Mouse (Mus musculus) liver, postnatal 0 days (tissue): ENCODE measurements around the gene Rnf216. TPM values are rescaled to one million over a fixed set of nuclear protein-coding genes. Genes with fewer than 3 reads are reported as not detected.

Experiments
- ATAC-seq: fragments of 200-750 bp; cut with Nextera tagmentation; 2 replicates; pipeline ENCODE4 v1.8.0; 2017; ENCODE audit warnings: mild to moderate bottlenecking, moderate library complexity
- DNase-seq: peaks from one replicate; pipeline ENCODE4 v3.0.0-alpha.2; 2016
- H3K27ac ChIP-seq: fragments of 300-500 bp; sonication (generic); 2 replicates; pipeline ENCODE4 v1.5.1; 2014; ENCODE audit warnings: antibody characterized with exemption, moderate library complexity, mild to moderate bottlenecking, low read depth
- H3K27me3 ChIP-seq: fragments of 300-500 bp; sonication (generic); 2 replicates; pipeline ENCODE4 v1.6.1; 2014; ENCODE audit warnings: low read length, control low read depth, mixed read lengths; ENCODE audit not compliant: insufficient read depth
- H3K36me3 ChIP-seq: fragments of 300-500 bp; sonication (generic); replicated peaks from 2 replicates; pipeline ENCODE4 v1.6.1; 2014; ENCODE audit warnings: mild to moderate bottlenecking, control low read depth, low read length, moderate library complexity, mixed read lengths; ENCODE audit not compliant: insufficient read depth
- H3K4me1 ChIP-seq: fragments of 300-500 bp; sonication (generic); 2 replicates; pipeline ENCODE4 v1.6.1; 2014; ENCODE audit warnings: antibody characterized with exemption, mild to moderate bottlenecking, control low read depth; ENCODE audit not compliant: insufficient read depth
- H3K4me2 ChIP-seq: fragments of 300-500 bp; sonication (generic); 2 replicates; pipeline ENCODE4 v1.6.1; 2014; ENCODE audit warnings: low read depth, mild to moderate bottlenecking, low read length, moderate library complexity, mixed read lengths
- H3K4me3 ChIP-seq: fragments of 300-500 bp; sonication (generic); 2 replicates; pipeline ENCODE4 v1.5.1; 2014; ENCODE audit warnings: low read depth, low read length
- H3K9ac ChIP-seq: fragments of 300-500 bp; sonication (generic); replicated peaks from 2 replicates; pipeline ENCODE4 v1.6.1; 2014; ENCODE audit warnings: mild to moderate bottlenecking, moderate library complexity
- H3K9me3 ChIP-seq: fragments of 300-500 bp; sonication (generic); 2 replicates; pipeline ENCODE4 v1.6.1; 2016; ENCODE audit warnings: mild to moderate bottlenecking, control low read depth, low read length, mixed read lengths
- CTCF ChIP-seq: sonication (generic); IDR thresholded peaks from 2 replicates; pipeline ENCODE4 v1.5.1; 2016; ENCODE audit warnings: antibody characterized with exemption, low read depth
- EP300 ChIP-seq: IDR thresholded peaks from 2 replicates; pipeline ENCODE4 v1.6.1; 2016; ENCODE audit warnings: antibody characterized with exemption, low read depth, mild to moderate bottlenecking
- WGBS: fragments of 180-500 bp; shearing (Covaris S2); extraction: QIAGEN DNeasy Blood & Tissue Kit; methylation state at CpG from one replicate; pipeline ENCODE4 v1.1.7; 2014; ENCODE audit not compliant: insufficient replicate concordance; 5-methylcytosine and 5-hydroxymethylcytosine counted together
- polyA plus RNA-seq: library from polyadenylated mRNA; unstranded; fragments of >200 nt; fragmentation: Nextera tagmentation; extraction: Ambion mirVana; gene quantifications from 2 replicates; pipeline ENCODE4 v1.2.1, GENCODE M21; 2015

The Rnf216 gene
- polyA plus RNA-seq, 1 experiment from 2014 or later = 10.5 TPM

DNA sequence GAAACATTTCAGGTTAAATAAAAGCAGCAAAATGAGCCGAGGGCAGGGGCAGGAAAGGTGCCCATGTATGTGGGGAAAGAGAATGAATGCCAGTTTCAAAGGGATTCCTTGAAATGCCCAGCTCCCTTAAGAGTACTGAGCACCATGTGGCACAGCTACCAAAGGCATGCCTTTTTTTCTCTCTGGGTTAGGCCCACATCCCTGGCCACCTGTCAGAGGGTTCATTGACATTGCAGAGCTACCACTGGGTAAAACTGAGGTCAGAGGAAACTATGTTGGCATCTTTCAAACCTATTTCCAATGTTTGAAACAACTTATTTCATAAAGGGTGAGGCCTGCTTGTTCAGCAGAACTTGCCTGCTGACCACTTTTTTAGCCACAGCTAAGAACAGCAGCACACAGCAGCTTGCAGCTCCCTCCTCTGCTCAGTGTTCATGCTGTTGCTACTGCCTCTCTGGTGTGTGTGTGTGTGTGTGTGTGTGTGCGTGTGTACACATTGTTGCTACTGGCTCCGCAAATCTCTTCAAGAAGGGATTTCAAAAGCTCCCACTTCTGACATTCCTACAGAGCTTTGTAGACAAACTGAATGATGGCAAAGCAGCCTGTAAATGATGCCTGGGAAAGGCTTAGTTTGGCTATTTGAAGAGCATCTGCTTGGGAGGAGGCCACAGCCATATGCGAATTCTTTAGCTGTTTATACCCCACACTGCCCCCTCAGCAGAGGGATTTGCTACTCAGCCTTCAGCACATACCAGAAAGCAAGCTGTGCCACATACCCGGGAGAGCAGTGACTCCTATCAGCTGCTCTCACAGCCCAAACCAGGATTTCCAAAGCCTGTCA lies 59.4 kb downstream of the Rnf216 start:
- Histone ChIP-seq H3K9me3 (no peaks in the 10 kb centered on the region), H3K27me3 (no peaks in the 10 kb centered on the region), H3K4me2 (peak overlapping the region; percentile 56), H3K4me3 (no peak overlapping the region), H3K9ac (no peak overlapping the region), H3K36me3 (peaks cover 13% of the 10 kb centered on the region), H3K4me1 (peaks cover 73% of the 10 kb centered on the region), H3K27ac (peak overlapping the region; percentile 69)
- TF ChIP-seq CTCF (no peak), EP300 (no peak)
- DNase-seq (no peak), ATAC-seq (no peak)
- WGBS = 59% methylated on average over 5 of the region's 5 CpGs

DNA sequence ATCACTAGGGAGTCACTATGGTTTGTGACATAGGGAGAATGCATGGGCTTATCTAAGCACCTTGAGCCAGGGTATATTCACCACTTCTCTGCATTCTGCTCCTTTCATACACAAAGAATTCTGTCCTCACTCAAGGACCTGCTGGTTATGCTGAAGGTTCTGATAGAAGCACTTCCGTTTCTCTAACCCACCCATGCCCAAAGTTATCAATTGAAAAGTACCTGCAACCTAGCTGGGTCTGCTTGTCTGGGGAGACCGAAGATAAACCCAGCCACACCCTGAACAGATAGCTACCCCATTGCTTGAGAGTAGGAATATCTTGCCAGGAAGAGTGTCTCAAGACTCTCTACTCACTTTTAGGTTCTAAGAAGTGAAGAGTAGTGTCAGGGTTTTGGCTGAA lies 60.1 kb downstream of the Rnf216 start:
- TF ChIP-seq EP300 (peak; percentile 91), CTCF (no peak)
- peak; percentile 59 for ATAC-seq

DNA sequence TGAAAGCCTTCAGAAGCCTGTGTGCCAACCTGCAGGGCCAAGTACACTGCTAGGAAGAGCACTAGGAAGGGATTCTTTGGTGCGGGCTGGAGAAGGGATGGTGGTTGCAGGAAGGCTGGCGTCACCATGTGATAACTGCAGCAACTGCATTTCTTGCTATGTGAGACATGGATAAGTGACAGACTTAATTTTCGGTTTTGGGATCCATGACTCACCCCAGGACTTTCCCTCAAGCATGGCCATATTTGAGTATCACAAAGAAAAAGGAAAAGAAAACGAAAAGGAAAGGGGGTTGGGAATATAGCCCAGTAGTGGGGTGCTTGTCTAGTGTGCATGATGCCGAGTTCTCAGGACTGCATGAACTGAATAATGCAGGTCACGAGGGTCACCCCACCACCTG lies 60.9 kb downstream of the Rnf216 start:
- Histone ChIP-seq H3K27ac (peak overlapping the region; percentile 69; the same call in 1 of the 2 replicates), H3K9me3 (no peaks in the 10 kb centered on the region), H3K27me3 (no peaks in the 10 kb centered on the region), H3K4me1 (peaks cover 58% of the 10 kb centered on the region), H3K9ac (no peak overlapping the region), H3K4me2 (peak overlapping the region; percentile 56; the same call in 1 of the 2 replicates), H3K36me3 (peaks cover 15% of the 10 kb centered on the region), H3K4me3 (no peak overlapping the region)
- ATAC-seq (no peak), DNase-seq (no peak)
- WGBS = 73% methylated on average over 6 of the region's 6 CpGs
- TF ChIP-seq CTCF (no peak), EP300 (no peak)

More for the DNA sequence above, 60.1 kb downstream of the Rnf216 start:
- Histone ChIP-seq H3K27me3 (no peaks in the 10 kb centered on the region), H3K9ac (no peak overlapping the region), H3K27ac (peak overlapping the region; percentile 69), H3K4me3 (no peak overlapping the region), H3K4me2 (peak overlapping the region; percentile 56), H3K9me3 (no peaks in the 10 kb centered on the region), H3K4me1 (peaks cover 67% of the 10 kb centered on the region), H3K36me3 (peaks cover 13% of the 10 kb centered on the region)
- WGBS = 53% methylated on average over 2 of the region's 2 CpGs
- DNase-seq = no peak

DNA sequence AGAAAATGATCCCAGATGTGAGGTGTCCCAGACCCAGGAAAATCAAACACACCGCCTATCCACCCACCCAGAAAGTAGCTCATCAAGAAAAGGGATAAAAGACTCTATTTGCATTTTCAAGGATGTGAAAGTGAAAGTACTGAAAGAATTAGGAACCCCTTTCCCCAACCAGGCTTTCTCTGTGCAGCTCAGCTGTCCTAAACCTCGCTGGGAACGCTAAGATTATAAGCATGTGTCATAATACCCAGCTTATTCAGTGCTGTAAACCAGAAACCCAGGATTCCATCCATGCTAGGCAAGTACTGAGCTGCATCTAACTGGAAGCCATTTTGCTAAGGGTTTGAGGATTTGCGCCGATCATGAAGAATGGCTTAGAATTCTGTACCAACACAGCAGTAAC lies 62.5 kb downstream of the Rnf216 start:
- H3K9ac ChIP-seq = no peak overlapping the region
- no peak overlapping the region for H3K4me3 ChIP-seq
- 75% methylated on average over 5 of the region's 5 CpGs for WGBS
- TF ChIP-seq CTCF = no peak
- TF ChIP-seq EP300 = no peak
- DNase-seq = no peak
- H3K9me3 ChIP-seq = no peaks in the 10 kb centered on the region
- H3K27ac ChIP-seq = peak overlapping the region; percentile 58
- peaks cover 18% of the 10 kb centered on the region for H3K36me3 ChIP-seq
- ATAC-seq = no peak
- no peaks in the 10 kb centered on the region for H3K27me3 ChIP-seq
- H3K4me1 ChIP-seq = peaks cover 48% of the 10 kb centered on the region
- H3K4me2 ChIP-seq = no peak overlapping the region; the same call in 1 of the 2 replicates

- H3K9ac ChIP-seq = no peak overlapping the region
- no peak for TF ChIP-seq EP300
- no peak for TF ChIP-seq CTCF
- H3K4me1 ChIP-seq = peaks cover 44% of the 10 kb centered on the region
- WGBS = 74% methylated on average over 4 of the region's 4 CpGs
- H3K4me3 ChIP-seq = no peak overlapping the region
- no peak for ATAC-seq
- no peak for DNase-seq
- no peaks in the 10 kb centered on the region for H3K9me3 ChIP-seq
- H3K27me3 ChIP-seq = no peaks in the 10 kb centered on the region
- no peak overlapping the region for H3K4me2 ChIP-seq
- H3K36me3 ChIP-seq = peaks cover 18% of the 10 kb centered on the region
- peak overlapping the region; percentile 58; the same call in 1 of the 2 replicates for H3K27ac ChIP-seq
Measured at GRCm38 (mm10) chr5:143049746-143050145, 63.0 kb downstream of the Rnf216 start.

DNA sequence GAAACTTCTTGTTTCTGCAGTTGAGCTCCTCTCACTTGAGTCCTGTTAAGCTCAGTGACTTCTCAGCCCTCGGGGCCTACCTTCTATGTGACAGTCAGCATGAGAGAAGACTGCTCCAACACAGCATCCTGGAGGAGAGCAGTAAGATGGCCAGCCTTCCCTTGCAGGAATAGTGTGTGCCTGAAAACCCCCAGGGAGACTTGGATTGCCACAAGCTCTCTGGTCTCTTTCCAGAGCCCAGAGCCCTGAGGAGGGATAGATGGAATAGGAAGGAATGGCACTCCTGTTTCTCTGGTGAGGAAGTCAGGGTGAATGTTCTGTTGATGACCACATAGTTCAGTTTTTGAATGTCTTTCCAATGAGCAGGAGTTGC lies 63.8 kb downstream of the Rnf216 start:
- peaks cover 18% of the 10 kb centered on the region for H3K36me3 ChIP-seq
- ATAC-seq = no peak
- no peak for TF ChIP-seq EP300
- TF ChIP-seq CTCF = no peak

More for the DNA sequence above, 63.8 kb downstream of the Rnf216 start:
- WGBS = 53% methylated on average over 1 of the region's 1 CpGs
- no peak for DNase-seq
- H3K9ac ChIP-seq = no peak overlapping the region
- H3K9me3 ChIP-seq = no peaks in the 10 kb centered on the region
- no peaks in the 10 kb centered on the region for H3K27me3 ChIP-seq
- H3K4me2 ChIP-seq = no peak overlapping the region
- H3K4me3 ChIP-seq = no peak overlapping the region
- peaks cover 39% of the 10 kb centered on the region for H3K4me1 ChIP-seq
- H3K27ac ChIP-seq = no peak overlapping the region
